Mouse (Mus musculus) midbrain, embryonic 11.5 days (tissue): ENCODE measurements around the gene Zfp748. TPM values are rescaled to one million over a fixed set of nuclear protein-coding genes. Genes with fewer than 3 reads are reported as not detected.

Experiments used
- ATAC-seq: fragments of 200-750 bp; cut with Nextera tagmentation; 2 replicates; pipeline ENCODE4 v1.8.0; 2017; ENCODE audit warnings: moderate TSS enrichment, moderate library complexity; ENCODE audit not compliant: low FRiP score
- DNase-seq: peaks from one replicate; pipeline ENCODE4 v3.0.0; 2015; ENCODE audit warnings: low spot score; ENCODE audit errors: missing footprints
- H3K27ac ChIP-seq: fragments of 300-500 bp; sonication (generic); 2 replicates; pipeline ENCODE4 v1.5.1; 2014; ENCODE audit warnings: low read depth, low read length
- H3K27me3 ChIP-seq: fragments of 300-500 bp; sonication (generic); 2 replicates; pipeline ENCODE4 v1.6.1; 2014; ENCODE audit warnings: mild to moderate bottlenecking, low read length, moderate library complexity, mixed read lengths; ENCODE audit not compliant: control insufficient read depth, insufficient read depth
- H3K36me3 ChIP-seq: fragments of 300-500 bp; sonication (generic); 2 replicates; pipeline ENCODE4 v1.6.1; 2014; ENCODE audit warnings: mild to moderate bottlenecking, low read length, moderate library complexity, mixed read lengths; ENCODE audit not compliant: control insufficient read depth, insufficient read depth
- H3K4me1 ChIP-seq: fragments of 300-500 bp; sonication (generic); 2 replicates; pipeline ENCODE4 v1.6.1; 2014; ENCODE audit warnings: low read length; ENCODE audit not compliant: control insufficient read depth, insufficient read depth
- H3K4me2 ChIP-seq: fragments of 300-500 bp; sonication (generic); 2 replicates; pipeline ENCODE4 v1.6.1; 2014; ENCODE audit warnings: mild to moderate bottlenecking, moderate library complexity
- H3K4me3 ChIP-seq: fragments of 300-500 bp; sonication (generic); 2 replicates; pipeline ENCODE4 v1.5.1; 2014; ENCODE audit warnings: low read depth, low read length
- H3K9ac ChIP-seq: fragments of 300-500 bp; sonication (generic); 2 replicates; pipeline ENCODE4 v1.6.1; 2014; ENCODE audit warnings: low read length
- H3K9me3 ChIP-seq: fragments of 300-500 bp; sonication (generic); 2 replicates; pipeline ENCODE4 v1.6.1; 2016; ENCODE audit warnings: low read length; ENCODE audit not compliant: control insufficient read depth
- WGBS: fragments of 180-500 bp; shearing (Covaris S2); extraction: QIAGEN DNeasy Blood & Tissue Kit; methylation state at CpG from one replicate; pipeline ENCODE4 v1.1.7; 2014; 5-methylcytosine and 5-hydroxymethylcytosine counted together
- polyA plus RNA-seq: library from polyadenylated mRNA; unstranded; fragments of >200 nt; fragmentation: Nextera tagmentation; extraction: Ambion mirVana; gene quantifications from 2 replicates; pipeline ENCODE4 v1.2.1, GENCODE M21; 2014

Zfp748 gene
- polyA plus RNA-seq, 1 experiment from 2014 or later: 18.8 TPM

GRCm38 (mm10) chr13:67495631-67496030 is 58.0 kb downstream of the Zfp748 start:
- 95% methylated on average over 1 of the region's 1 CpGs for WGBS
- Histone ChIP-seq H3K27ac (no peak overlapping the region), H3K9me3 (peaks cover 4% of the 10 kb centered on the region; the same call in 1 of the 2 replicates), H3K4me1 (peaks cover 6% of the 10 kb centered on the region; the same call in 1 of the 2 replicates), H3K4me3 (no peak overlapping the region), H3K9ac (no peak overlapping the region), H3K27me3 (no peaks in the 10 kb centered on the region), H3K36me3 (peaks cover 24% of the 10 kb centered on the region), H3K4me2 (no peak overlapping the region)
- ATAC-seq (no peak), DNase-seq (no peak)

Other genes starting within 250 kb of the Zfp748 start
- gene Zfp457, start 247.3 kb downstream of the Zfp748 start, polyA plus RNA-seq: 0.12 and 0.40 TPM in 2 replicates
- gene Zfp595, start 221.3 kb downstream of the Zfp748 start, polyA plus RNA-seq: 2.1 and 2.5 TPM in 2 replicates
- not detected in 2 replicates for gene Gm28044, start 193.3 kb downstream of the Zfp748 start, polyA plus RNA-seq
- gene Zfp953, start 193.2 kb downstream of the Zfp748 start, polyA plus RNA-seq: 1.1 and 1.2 TPM in 2 replicates
- gene Gm28041, start 178.1 kb downstream of the Zfp748 start, polyA plus RNA-seq: 0.41 TPM in 1 of 2 replicates, not detected in the other
- 0.92 and 1.3 TPM in 2 replicates for gene Zfp456, start 178.0 kb downstream of the Zfp748 start, polyA plus RNA-seq
- 3.6 and 4.0 TPM in 2 replicates for gene Zfp429, start 154.0 kb downstream of the Zfp748 start, polyA plus RNA-seq
- 0.26 and 1.3 TPM in 2 replicates for gene Zfp459, start 132.4 kb downstream of the Zfp748 start, polyA plus RNA-seq
- gene Zfp874a, start 102.2 kb downstream of the Zfp748 start, polyA plus RNA-seq: 7.5 and 9.4 TPM in 2 replicates
- 1.2 and 1.9 TPM in 2 replicates for gene Zfp874b, start 69.6 kb downstream of the Zfp748 start, polyA plus RNA-seq
- gene Zfp58, start 53.3 kb downstream of the Zfp748 start, polyA plus RNA-seq: 17.9 and 19.6 TPM in 2 replicates
- gene Gm26965, start 27.7 kb downstream of the Zfp748 start, polyA plus RNA-seq: not detected in 2 replicates
- gene Zfp87, start 27.7 kb downstream of the Zfp748 start, polyA plus RNA-seq: 31.7 and 34.9 TPM in 2 replicates
- 4.7 and 5.3 TPM in 2 replicates for gene Zfp729b, start 55.9 kb upstream of the Zfp748 start, polyA plus RNA-seq
- 0.27 TPM in 1 of 2 replicates, not detected in the other for gene Gm49345, start 83.9 kb upstream of the Zfp748 start, polyA plus RNA-seq
- gene Zfp729a, start 84.0 kb upstream of the Zfp748 start, polyA plus RNA-seq: 2.6 and 5.0 TPM in 2 replicates
- gene Zfp738, start 133.2 kb upstream of the Zfp748 start, polyA plus RNA-seq: 10.5 and 13.4 TPM in 2 replicates
- 5.7 TPM in 2 replicates for gene Zfp65, start 175.3 kb upstream of the Zfp748 start, polyA plus RNA-seq
- gene Zfp85, start 201.4 kb upstream of the Zfp748 start, polyA plus RNA-seq: 6.4 and 6.7 TPM in 2 replicates
- gene Zfp493, start 225.9 kb upstream of the Zfp748 start, polyA plus RNA-seq: 3.8 and 4.1 TPM in 2 replicates